Mouse (Mus musculus) liver, adult 2 months (tissue): ENCODE measurements around the gene Irf2bp2. TPM values are rescaled to one million over a fixed set of nuclear protein-coding genes. Genes with fewer than 3 reads are reported as not detected.

Experiments used
- DNase-seq: peaks from one replicate; pipeline ENCODE4 v3.0.0-alpha.2; 2011; ENCODE audit warnings: low read depth, low spot score; ENCODE audit errors: extremely low read depth
- H3K27ac ChIP-seq: fragments of 200-500 bp; replicated peaks from 2 replicates; pipeline ENCODE4 v1.5.1; 2012; ENCODE audit warnings: low read depth, mild to moderate bottlenecking, control low read depth, inconsistent platforms, low read length; ENCODE audit not compliant: insufficient read depth
- H3K27me3 ChIP-seq: fragments of 200-500 bp; 2 replicates; pipeline ENCODE4 v1.6.1; 2012; ENCODE audit warnings: mild to moderate bottlenecking, moderate library complexity, low read length, inconsistent platforms; ENCODE audit not compliant: control insufficient read depth, insufficient read depth
- H3K36me3 ChIP-seq: fragments of 200-500 bp; 2 replicates; pipeline ENCODE4 v1.6.1; 2012; ENCODE audit warnings: low read length, inconsistent platforms; ENCODE audit not compliant: control insufficient read depth, insufficient read depth
- H3K4me1 ChIP-seq: fragments of 200-500 bp; 2 replicates; pipeline ENCODE4 v1.6.1; 2011; ENCODE audit warnings: low read length; ENCODE audit not compliant: control insufficient read depth, insufficient read depth
- H3K4me3 ChIP-seq: fragments of 200-500 bp; 2 replicates; pipeline ENCODE4 v1.5.1; 2011; ENCODE audit warnings: low read depth, mild to moderate bottlenecking, control low read depth, low read length, moderate library complexity; ENCODE audit not compliant: insufficient read depth
- H3K79me2 ChIP-seq: fragments of 200-500 bp; 2 replicates; pipeline ENCODE4 v1.6.1; 2012; ENCODE audit warnings: inconsistent platforms, mild to moderate bottlenecking, low read length, moderate library complexity; ENCODE audit not compliant: control insufficient read depth, insufficient read depth
- H3K9ac ChIP-seq: fragments of 200-500 bp; 2 replicates; pipeline ENCODE4 v1.6.1; 2012; ENCODE audit warnings: low read depth, mild to moderate bottlenecking, control low read depth, inconsistent platforms, low read length
- CTCF ChIP-seq: fragments of 200-500 bp; IDR thresholded peaks from 2 replicates; pipeline ENCODE4 v1.5.1; 2011; ENCODE audit warnings: low read depth, low read length, control low read depth
- POLR2A ChIP-seq: fragments of 200-500 bp; IDR thresholded peaks from 2 replicates; pipeline ENCODE4 v1.6.1; 2011; ENCODE audit warnings: low read length, control low read depth; ENCODE audit not compliant: insufficient read depth; ENCODE audit errors: extremely low read depth
- WGBS: fragments of 180-500 bp; shearing (Covaris S2); methylation state at CpG from one replicate; pipeline ENCODE4 v1.1.7; 2018; 5-methylcytosine and 5-hydroxymethylcytosine counted together
- polyA plus RNA-seq: library from polyadenylated mRNA; depleted of rRNA; stranded (reverse); fragments of >200 nt; gene quantifications from 2 replicates; pipeline ENCODE4 v1.2.3, GENCODE M21; 2012
- total RNA-seq: library from RNA; depleted of rRNA; stranded (reverse); fragments of >200 nt; gene quantifications from 2 replicates; pipeline ENCODE4 v1.2.3, GENCODE M21; 2014

The Irf2bp2 gene
- total and polyA plus RNA-seq, 2 experiments, result 20.3 to 26.3 TPM

DNA sequence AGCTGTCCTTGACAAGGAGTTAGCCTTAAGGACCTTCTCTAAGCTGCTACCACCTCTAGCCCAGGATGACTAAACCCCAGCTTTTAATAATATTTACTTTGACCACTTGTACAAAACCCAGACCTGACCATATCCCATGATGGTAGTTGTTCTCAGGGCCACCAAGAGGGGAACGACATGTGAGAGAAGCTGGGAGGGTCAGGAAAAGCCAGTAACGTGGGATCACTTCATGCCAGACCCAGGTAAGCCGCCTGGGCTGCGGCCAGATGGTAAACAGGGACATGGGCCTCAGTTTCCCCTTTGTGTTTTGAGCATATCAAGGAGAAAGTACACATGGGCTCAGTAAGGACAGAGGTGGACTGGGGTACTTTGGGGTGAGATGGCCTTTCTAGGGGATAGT, 46.4 kb downstream of the Irf2bp2 start:
- Histone ChIP-seq H3K27me3 (no peaks in the 10 kb centered on the region), H3K9ac (no peak overlapping the region), H3K79me2 (no peaks in the 10 kb centered on the region), H3K27ac (no peak overlapping the region), H3K36me3 (no peaks in the 10 kb centered on the region), H3K4me1 (peaks cover 13% of the 10 kb centered on the region), H3K4me3 (no peak overlapping the region)
- no peak for DNase-seq
- WGBS, result 95% methylated on average over 4 of the region's 4 CpGs
- TF ChIP-seq POLR2A (no peak), CTCF (no peak)

DNA sequence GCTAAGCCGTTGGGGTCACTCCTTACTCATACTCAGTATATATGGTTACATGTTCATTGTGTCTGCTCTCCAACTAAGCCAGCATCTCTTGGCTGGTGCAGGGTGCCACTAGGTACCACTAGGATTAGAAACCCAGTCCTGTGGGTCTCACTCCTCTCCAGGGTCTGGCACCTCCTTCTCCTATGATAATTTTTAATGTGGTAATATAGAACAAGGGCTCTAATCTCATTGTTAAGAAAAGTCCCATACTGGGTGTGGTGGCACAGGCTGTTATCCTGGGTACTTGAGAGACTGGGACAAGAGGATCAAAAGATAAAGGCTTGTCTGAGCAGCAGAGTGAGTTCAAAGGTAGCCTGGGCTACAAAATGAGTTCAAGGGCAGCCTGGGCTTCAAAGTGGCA, 47.3 kb downstream of the Irf2bp2 start:
- DNase-seq, result no peak
- Histone ChIP-seq H3K27ac (no peak overlapping the region), H3K4me1 (peaks cover 7% of the 10 kb centered on the region), H3K79me2 (no peaks in the 10 kb centered on the region), H3K27me3 (no peaks in the 10 kb centered on the region), H3K4me3 (no peak overlapping the region), H3K36me3 (no peaks in the 10 kb centered on the region), H3K9ac (no peak overlapping the region)
- 86% methylated on average over 1 of the region's 1 CpGs for WGBS
- TF ChIP-seq POLR2A, result no peak
- TF ChIP-seq CTCF, result no peak

DNA sequence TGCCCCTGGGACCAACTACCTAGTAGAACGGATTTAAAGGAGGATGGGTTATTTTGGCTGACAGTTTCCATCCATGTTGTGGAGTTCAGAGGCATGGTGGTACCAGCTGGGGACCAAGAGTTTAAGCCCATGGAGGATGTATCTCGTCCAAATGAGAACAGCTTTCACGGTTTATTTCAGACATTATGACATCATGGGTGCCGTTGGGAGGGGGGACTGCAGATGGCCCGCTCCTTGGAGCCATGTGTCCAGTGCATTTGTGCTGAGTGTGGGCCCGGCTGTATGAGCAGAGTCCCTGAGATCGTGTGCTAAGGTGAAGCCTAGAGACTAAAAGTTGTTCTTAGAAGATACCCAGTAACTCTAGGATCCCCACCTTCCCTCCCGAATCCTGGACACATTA, 50.4 kb downstream of the Irf2bp2 start:
- Histone ChIP-seq H3K27me3 (no peaks in the 10 kb centered on the region), H3K79me2 (no peaks in the 10 kb centered on the region), H3K9ac (no peak overlapping the region), H3K27ac (no peak overlapping the region), H3K4me1 (no peaks in the 10 kb centered on the region; the same call in 1 of the 2 replicates), H3K36me3 (no peaks in the 10 kb centered on the region), H3K4me3 (no peak overlapping the region)
- WGBS, result 92% methylated on average over 8 of the region's 8 CpGs
- no peak for DNase-seq
- TF ChIP-seq CTCF (no peak), POLR2A (no peak)

DNA sequence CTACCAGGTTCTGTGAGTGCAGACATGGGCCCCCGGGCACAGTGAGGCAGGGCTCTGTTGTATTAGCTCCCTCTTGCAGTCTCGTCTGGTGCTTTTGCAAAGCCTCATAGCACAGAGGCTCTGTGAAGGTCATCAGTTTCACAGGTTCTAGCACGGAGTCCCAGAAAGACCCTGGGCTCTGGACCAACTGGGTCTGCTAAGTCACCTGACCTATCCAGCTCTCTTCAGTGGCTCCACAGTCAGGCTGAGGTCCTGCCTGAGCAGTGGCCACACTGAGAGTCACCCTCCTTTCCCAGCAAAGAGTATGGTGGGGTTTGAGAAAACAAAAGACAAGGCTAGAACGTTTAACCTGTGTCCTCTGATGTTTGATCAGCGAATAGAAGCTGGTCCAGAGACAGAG, 51.0 kb downstream of the Irf2bp2 start:
- Histone ChIP-seq H3K4me1 (no peaks in the 10 kb centered on the region; the same call in 1 of the 2 replicates), H3K79me2 (no peaks in the 10 kb centered on the region), H3K36me3 (no peaks in the 10 kb centered on the region), H3K27ac (no peak overlapping the region), H3K27me3 (no peaks in the 10 kb centered on the region), H3K4me3 (no peak overlapping the region), H3K9ac (no peak overlapping the region)
- no peak for DNase-seq
- no peak for TF ChIP-seq CTCF
- WGBS, result 80% methylated on average over 5 of the region's 5 CpGs

DNA sequence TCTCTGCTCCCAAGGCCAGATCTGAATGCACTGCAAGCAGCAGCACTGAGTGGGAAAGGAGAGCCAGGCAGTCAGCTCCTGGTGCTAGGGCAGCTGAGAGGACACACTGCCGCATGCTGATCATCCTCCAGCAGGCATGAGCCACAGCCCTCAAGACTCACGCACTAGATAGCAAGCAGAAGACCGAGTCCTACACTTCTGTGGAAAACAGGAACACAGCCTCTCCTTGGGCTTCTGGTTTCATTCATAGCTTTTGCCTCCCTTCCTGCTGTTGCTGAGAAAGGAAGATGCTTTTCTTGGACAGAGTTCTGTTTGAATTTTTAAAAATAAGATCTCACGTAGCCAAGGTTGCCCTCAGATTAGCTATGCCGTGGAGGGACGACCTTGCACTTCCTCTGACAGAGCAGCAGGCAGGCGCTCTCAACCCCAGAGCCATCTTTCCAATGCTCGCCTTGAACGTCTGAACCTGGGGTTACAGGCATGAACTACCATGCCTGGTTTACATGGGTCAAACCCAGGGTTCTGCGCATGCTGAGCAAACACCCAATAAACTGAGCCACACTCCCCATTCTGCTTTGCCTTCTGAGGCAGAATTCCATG, 51.6 kb downstream of the Irf2bp2 start:
- H3K79me2 ChIP-seq, result no peaks in the 10 kb centered on the region
- peaks cover 4% of the 10 kb centered on the region; the same call in 1 of the 2 replicates for H3K4me1 ChIP-seq
- no peaks in the 10 kb centered on the region for H3K27me3 ChIP-seq
- TF ChIP-seq CTCF, result no peak
- TF ChIP-seq POLR2A, result no peak
- no peak for DNase-seq
- 75% methylated on average over 10 of the region's 10 CpGs for WGBS
- no peak overlapping the region for H3K4me3 ChIP-seq
- no peak overlapping the region for H3K9ac ChIP-seq
- H3K27ac ChIP-seq, result peak overlapping the region; percentile 20; the same call in 1 of the 2 replicates
- no peaks in the 10 kb centered on the region for H3K36me3 ChIP-seq

DNA sequence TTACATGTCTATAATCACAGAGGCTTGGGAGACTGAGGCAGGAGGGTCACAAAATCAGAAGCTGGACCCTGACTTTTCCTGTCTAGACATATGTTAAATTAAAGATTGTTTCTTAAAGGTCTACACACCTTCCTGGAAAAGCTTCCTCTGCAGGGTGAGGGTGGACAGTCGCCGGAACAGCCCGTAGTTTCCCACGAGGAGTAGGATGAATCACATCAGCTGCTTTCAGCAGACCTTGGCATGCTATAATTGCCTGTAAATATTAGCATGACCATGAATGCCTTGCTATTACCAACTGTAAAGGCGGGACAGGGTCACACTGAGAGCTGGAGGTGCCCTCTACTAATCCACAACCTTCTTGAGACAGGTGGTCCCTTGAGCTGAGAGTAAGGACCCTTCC, 53.5 kb downstream of the Irf2bp2 start:
- no peak for DNase-seq

More for the DNA sequence above, 53.5 kb downstream of the Irf2bp2 start:
- no peak overlapping the region for H3K27ac ChIP-seq
- H3K9ac ChIP-seq, result no peak overlapping the region
- no peaks in the 10 kb centered on the region for H3K79me2 ChIP-seq
- no peak overlapping the region for H3K4me3 ChIP-seq
- TF ChIP-seq POLR2A (no peak), CTCF (no peak)
- WGBS, result 30% methylated on average over 5 of the region's 5 CpGs
- H3K36me3 ChIP-seq, result no peaks in the 10 kb centered on the region
- peaks cover 8% of the 10 kb centered on the region for H3K4me1 ChIP-seq
- H3K27me3 ChIP-seq, result no peaks in the 10 kb centered on the region
